Mouse (Mus musculus) liver, embryonic 15.5 days (tissue): ENCODE data around the gene Zfp1. TPM values are rescaled to one million over a fixed set of nuclear protein-coding genes. Genes with fewer than 3 reads are reported as not detected.

Source experiments
- ATAC-seq: fragments of 200-750 bp; cut with Nextera tagmentation; 2 replicates; pipeline ENCODE4 v1.8.0; 2017; ENCODE audit warnings: moderate number of reproducible peaks, mild to moderate bottlenecking, moderate library complexity; ENCODE audit not compliant: insufficient read depth
- H3K27ac ChIP-seq: fragments of 300-500 bp; sonication (generic); replicated peaks from 2 replicates; pipeline ENCODE4 v1.5.1; 2015; ENCODE audit warnings: mild to moderate bottlenecking, inconsistent platforms
- H3K27me3 ChIP-seq: fragments of 300-500 bp; sonication (generic); 2 replicates; pipeline ENCODE4 v1.6.1; 2015; ENCODE audit warnings: mild to moderate bottlenecking, inconsistent platforms
- H3K36me3 ChIP-seq: fragments of 300-500 bp; sonication (generic); replicated peaks from 2 replicates; pipeline ENCODE4 v1.6.1; 2015; ENCODE audit warnings: moderate library complexity, mild to moderate bottlenecking, inconsistent platforms
- H3K4me1 ChIP-seq: fragments of 300-500 bp; sonication (generic); replicated peaks from 2 replicates; pipeline ENCODE4 v1.6.1; 2015; ENCODE audit warnings: inconsistent platforms
- H3K4me2 ChIP-seq: fragments of 300-500 bp; sonication (generic); 2 replicates; pipeline ENCODE4 v1.6.1; 2015; ENCODE audit warnings: moderate library complexity, mild to moderate bottlenecking, inconsistent platforms
- H3K4me3 ChIP-seq: fragments of 300-500 bp; sonication (generic); replicated peaks from 2 replicates; pipeline ENCODE4 v1.5.1; 2015; ENCODE audit warnings: mild to moderate bottlenecking, inconsistent platforms
- H3K9ac ChIP-seq: fragments of 300-500 bp; sonication (generic); 2 replicates; pipeline ENCODE4 v1.6.1; 2015; ENCODE audit warnings: moderate library complexity, mild to moderate bottlenecking, inconsistent platforms
- H3K9me3 ChIP-seq: fragments of 300-500 bp; sonication (generic); replicated peaks from 2 replicates; pipeline ENCODE4 v1.6.1; 2016; ENCODE audit warnings: inconsistent platforms
- WGBS: fragments of 180-500 bp; shearing (Covaris S2); methylation state at CpG from one replicate; pipeline ENCODE4 v1.1.7; 2015; ENCODE audit warnings: mixed read lengths; ENCODE audit not compliant: insufficient replicate concordance; 5-methylcytosine and 5-hydroxymethylcytosine counted together
- polyA plus RNA-seq: library from polyadenylated mRNA; unstranded; fragments of >200 nt; fragmentation: Nextera tagmentation; extraction: Ambion mirVana; gene quantifications from 2 replicates; pipeline ENCODE4 v1.2.1, GENCODE M21; 2015

Gene Zfp1
- polyA plus RNA-seq, 1 experiment from 2014 or later, result 4.9 TPM

DNA sequence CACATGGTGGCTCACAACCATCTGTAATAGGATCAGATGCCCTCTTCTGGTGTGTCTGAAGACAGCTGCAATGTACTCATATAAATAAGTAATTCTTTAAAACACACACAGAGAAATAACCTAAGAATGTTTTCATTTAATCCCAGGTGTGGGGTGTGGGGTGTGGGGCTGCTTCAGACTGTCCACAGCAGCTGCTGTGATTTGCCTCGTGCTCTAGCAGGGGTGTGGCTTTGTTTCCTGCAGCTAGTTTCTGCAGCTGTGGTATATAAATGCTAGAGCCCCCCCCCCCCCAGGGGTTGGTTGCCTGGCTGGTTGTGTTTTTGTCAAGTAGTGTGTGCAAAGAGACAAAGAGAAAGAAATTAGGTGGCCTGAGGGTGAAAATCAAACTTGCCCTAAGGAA, 55.8 kb downstream of the Zfp1 start:
- no peak overlapping the region for H3K9ac ChIP-seq
- H3K36me3 ChIP-seq, result no peaks in the 10 kb centered on the region
- H3K4me3 ChIP-seq, result no peak overlapping the region
- no peak overlapping the region for H3K4me2 ChIP-seq
- WGBS, result 13% methylated on average over 1 of the region's 1 CpGs
- 0 out of 2 replicates have a peak, but pooled peaks cover 6% of the 10 kb centered on the region for H3K4me1 ChIP-seq
- no peaks in the 10 kb centered on the region for H3K9me3 ChIP-seq
- no peaks in the 10 kb centered on the region; the same call in 1 of the 2 replicates for H3K27me3 ChIP-seq
- no peak for ATAC-seq
- no peak overlapping the region for H3K27ac ChIP-seq

DNA sequence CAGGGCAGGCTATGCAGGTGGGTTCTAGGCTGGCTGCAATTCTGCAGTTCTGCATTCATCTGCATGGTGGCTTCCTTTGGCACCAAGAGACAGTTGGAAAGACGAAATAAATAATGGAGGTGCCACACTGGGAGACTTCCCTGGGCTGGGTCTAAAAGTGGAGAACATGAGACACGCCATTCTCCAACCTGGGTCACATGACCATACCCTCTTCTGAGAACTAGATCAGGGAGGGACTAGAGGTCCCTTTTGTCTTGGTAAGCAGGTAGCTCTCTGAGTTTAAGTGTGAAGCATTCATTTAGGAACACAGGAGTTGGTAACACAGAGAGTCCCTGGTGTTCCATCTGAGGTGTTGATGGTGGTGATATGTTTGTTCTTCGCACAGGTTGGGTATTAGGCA, 57.0 kb downstream of the Zfp1 start:
- Histone ChIP-seq H3K9ac (no peak overlapping the region), H3K36me3 (no peaks in the 10 kb centered on the region), H3K27ac (no peak overlapping the region), H3K27me3 (no peaks in the 10 kb centered on the region; the same call in 1 of the 2 replicates), H3K9me3 (no peaks in the 10 kb centered on the region), H3K4me3 (no peak overlapping the region), H3K4me2 (no peak overlapping the region), H3K4me1 (peaks cover 12% of the 10 kb centered on the region)
- 57% methylated on average over 3 of the region's 3 CpGs for WGBS
- ATAC-seq, result no peak

DNA sequence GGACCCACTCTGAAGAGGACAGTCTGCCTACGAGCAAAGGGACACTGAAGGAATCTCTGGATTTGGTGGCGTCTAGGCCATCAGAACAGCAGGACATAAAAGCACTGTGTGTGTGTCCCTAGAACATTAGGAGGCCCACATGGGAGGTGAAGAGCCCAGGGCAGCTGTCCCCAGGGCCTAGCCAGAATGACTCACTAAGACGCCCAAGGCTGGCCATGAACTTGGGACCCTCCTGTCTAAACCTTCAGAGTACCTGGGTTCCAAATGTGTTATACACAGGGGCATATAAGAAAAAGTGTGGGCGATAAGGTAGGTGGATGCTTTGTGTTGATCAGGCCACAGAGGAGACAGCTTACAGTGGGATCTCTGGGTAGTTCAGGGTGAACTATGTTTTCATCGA, 57.5 kb downstream of the Zfp1 start:
- WGBS, result 67% methylated on average over 5 of the region's 5 CpGs
- no peak for ATAC-seq

DNA sequence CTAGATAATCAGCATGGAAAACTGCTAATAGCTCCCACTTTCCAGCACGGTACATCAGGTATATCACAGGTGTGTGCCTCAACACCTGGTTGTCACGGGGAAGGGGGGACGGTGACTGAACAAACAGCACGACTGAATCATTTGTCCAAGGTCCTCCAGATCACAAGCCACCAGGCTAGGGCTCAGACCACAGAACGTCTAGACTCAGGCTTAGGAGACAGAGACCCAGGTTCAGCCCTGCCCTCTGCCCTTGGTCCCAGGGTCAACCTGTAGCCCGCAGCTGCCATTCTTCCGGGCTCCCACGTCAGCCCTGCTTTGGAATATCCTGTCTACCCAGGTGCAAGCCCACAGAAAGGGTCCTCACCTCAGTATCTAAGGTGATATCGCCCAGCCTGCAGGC, 58.2 kb downstream of the Zfp1 start:
- Histone ChIP-seq H3K9ac (no peak overlapping the region), H3K4me1 (peaks cover 19% of the 10 kb centered on the region), H3K27me3 (no peaks in the 10 kb centered on the region; the same call in 1 of the 2 replicates), H3K4me3 (no peak overlapping the region), H3K9me3 (no peaks in the 10 kb centered on the region), H3K27ac (no peak overlapping the region), H3K4me2 (no peak overlapping the region), H3K36me3 (no peaks in the 10 kb centered on the region)
- ATAC-seq, result no peak
- WGBS, result 56% methylated on average over 9 of the region's 9 CpGs

More for the DNA sequence above, 57.5 kb downstream of the Zfp1 start:
- no peak overlapping the region for H3K9ac ChIP-seq
- no peak overlapping the region for H3K4me2 ChIP-seq
- no peaks in the 10 kb centered on the region for H3K9me3 ChIP-seq
- H3K4me1 ChIP-seq, result peaks cover 17% of the 10 kb centered on the region
- no peaks in the 10 kb centered on the region for H3K36me3 ChIP-seq
- H3K27me3 ChIP-seq, result no peaks in the 10 kb centered on the region; the same call in 1 of the 2 replicates
- H3K4me3 ChIP-seq, result no peak overlapping the region
- H3K27ac ChIP-seq, result no peak overlapping the region

DNA sequence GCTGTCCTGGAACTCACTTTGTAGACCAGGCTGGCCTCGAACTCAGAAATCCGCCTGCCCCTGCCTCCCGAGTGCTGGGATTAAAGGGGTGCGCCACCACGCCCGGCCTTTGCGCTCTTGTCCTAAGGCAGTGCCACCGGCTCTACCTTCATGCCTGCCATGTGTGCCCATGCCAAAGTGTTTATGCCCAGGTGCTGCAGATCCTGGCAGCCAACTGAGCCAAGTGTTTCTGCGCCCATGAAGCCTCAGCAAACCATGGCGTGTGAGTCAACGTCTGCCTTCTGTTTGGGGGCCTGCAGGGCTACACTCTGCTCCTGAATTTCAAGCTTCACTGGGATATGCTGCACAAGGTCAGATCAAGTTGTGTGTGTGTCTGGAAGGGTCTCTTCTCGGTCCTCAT, 61.4 kb downstream of the Zfp1 start:
- Histone ChIP-seq H3K36me3 (no peaks in the 10 kb centered on the region), H3K27ac (peak overlapping the region; percentile 54), H3K4me3 (no peak overlapping the region), H3K4me1 (peaks cover 25% of the 10 kb centered on the region), H3K9me3 (no peaks in the 10 kb centered on the region), H3K9ac (no peak overlapping the region), H3K4me2 (no peak overlapping the region), H3K27me3 (no peaks in the 10 kb centered on the region; the same call in 1 of the 2 replicates)
- no peak for ATAC-seq
- 75% methylated on average over 12 of the region's 12 CpGs for WGBS

DNA sequence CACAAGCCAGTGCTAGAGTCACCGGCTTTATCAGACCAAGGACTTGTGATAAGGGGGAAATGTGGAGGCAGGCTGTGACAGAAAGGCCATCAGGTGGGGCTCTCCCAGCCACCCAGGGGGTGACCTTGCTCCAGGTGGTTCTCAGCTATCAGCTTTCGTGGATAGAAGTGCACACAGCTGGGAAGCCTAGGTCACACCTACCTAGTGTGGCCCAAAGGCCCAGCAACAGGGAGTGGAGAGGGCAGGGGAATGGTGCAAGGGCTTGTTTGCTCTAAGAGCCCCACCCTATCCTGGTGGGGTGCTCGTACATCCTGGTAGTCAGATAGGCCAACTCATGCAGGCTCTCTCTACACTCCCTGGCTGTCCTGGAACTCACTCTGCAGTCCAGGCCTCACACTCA, 62.0 kb downstream of the Zfp1 start:
- ATAC-seq, result peak; percentile 68
- Histone ChIP-seq H3K4me3 (no peak overlapping the region), H3K4me1 (peaks cover 25% of the 10 kb centered on the region), H3K27me3 (no peaks in the 10 kb centered on the region; the same call in 1 of the 2 replicates), H3K9me3 (no peaks in the 10 kb centered on the region), H3K36me3 (no peaks in the 10 kb centered on the region), H3K27ac (peak overlapping the region; percentile 54), H3K9ac (no peak overlapping the region), H3K4me2 (no peak overlapping the region)
- 30% methylated on average over 3 of the region's 3 CpGs for WGBS

DNA sequence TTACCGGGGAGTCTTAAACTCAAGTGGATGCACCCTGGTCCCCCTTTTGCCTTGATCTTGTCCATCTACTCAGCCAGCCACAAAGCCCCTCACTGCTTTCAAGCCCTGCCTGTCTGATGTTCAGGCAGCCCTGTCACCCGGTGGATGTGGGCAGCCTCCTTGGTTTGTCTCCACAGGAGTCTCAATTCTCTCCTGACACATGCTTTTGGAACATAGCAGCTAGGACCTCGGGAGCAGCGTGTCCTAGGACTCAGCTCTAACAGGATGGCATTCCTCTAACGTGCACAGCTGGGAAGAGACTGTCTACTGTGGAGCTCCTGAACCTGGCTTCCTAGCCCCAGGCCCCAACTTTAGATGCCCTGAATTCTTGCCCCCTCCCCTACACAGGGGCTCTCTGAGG, 62.5 kb downstream of the Zfp1 start:
- H3K4me1 ChIP-seq, result peaks cover 25% of the 10 kb centered on the region
- no peak overlapping the region for H3K4me3 ChIP-seq
- H3K9me3 ChIP-seq, result no peaks in the 10 kb centered on the region
- 60% methylated on average over 5 of the region's 5 CpGs for WGBS
- no peak for ATAC-seq
- no peaks in the 10 kb centered on the region for H3K36me3 ChIP-seq
- H3K4me2 ChIP-seq, result no peak overlapping the region
- peak overlapping the region; percentile 54 for H3K27ac ChIP-seq
- H3K27me3 ChIP-seq, result no peaks in the 10 kb centered on the region; the same call in 1 of the 2 replicates
- H3K9ac ChIP-seq, result no peak overlapping the region

DNA sequence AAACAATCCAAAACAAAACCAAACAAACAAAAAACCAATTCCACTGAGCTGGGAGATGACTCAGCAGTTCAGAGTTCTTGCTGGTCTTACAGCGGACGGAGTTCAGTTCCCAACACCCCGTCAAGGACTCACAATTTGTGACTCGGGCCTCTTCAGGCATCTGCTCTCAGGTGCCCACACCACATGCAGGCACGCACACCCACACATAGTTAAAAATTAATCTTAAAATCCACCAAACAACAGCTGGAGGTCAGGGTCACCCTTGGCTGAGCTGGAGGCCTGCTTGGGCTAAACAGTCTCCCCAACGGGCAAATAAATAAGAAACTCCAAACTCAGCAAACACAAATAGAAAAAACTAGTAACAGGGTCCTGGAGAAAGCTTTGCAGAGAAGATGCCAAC, 65.1 kb downstream of the Zfp1 start:
- Histone ChIP-seq H3K9me3 (no peaks in the 10 kb centered on the region), H3K4me2 (no peak overlapping the region), H3K9ac (no peak overlapping the region), H3K27me3 (no peaks in the 10 kb centered on the region; the same call in 1 of the 2 replicates), H3K27ac (peak overlapping the region; percentile 76), H3K4me3 (no peak overlapping the region), H3K4me1 (peaks cover 19% of the 10 kb centered on the region), H3K36me3 (0 out of 2 replicates have a peak, but pooled peaks cover 7% of the 10 kb centered on the region)
- WGBS, result 49% methylated on average over 6 of the region's 6 CpGs
- peak; percentile 39 for ATAC-seq

DNA sequence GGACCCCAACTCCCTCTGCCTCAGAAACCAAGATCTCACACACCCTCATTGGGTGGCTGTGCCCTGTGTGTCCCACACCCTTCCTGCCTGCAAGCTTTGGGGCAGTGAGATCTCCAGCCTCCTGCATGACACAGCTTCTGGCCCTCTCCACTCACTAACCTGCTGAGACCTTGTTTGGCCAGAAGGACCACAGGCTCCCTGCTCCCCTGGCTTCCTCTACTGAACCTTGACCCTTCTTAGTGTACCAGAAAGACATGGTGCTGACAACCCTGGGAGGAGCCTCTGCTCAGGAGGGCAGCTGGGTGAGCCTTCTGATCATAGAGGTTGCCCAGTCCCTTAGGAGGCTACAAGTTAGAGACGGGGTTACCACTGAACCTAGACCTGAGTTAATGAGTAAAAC, 66.0 kb downstream of the Zfp1 start:
- ATAC-seq, result peak; percentile 27; the same call in 1 of the 2 replicates
- 39% methylated on average over 1 of the region's 1 CpGs for WGBS
- Histone ChIP-seq H3K27ac (peak overlapping the region; percentile 76), H3K4me3 (no peak overlapping the region), H3K36me3 (0 out of 2 replicates have a peak, but pooled peaks cover 7% of the 10 kb centered on the region), H3K27me3 (no peaks in the 10 kb centered on the region; the same call in 1 of the 2 replicates), H3K4me2 (no peak overlapping the region), H3K4me1 (peaks cover 19% of the 10 kb centered on the region), H3K9ac (no peak overlapping the region), H3K9me3 (no peaks in the 10 kb centered on the region)

DNA sequence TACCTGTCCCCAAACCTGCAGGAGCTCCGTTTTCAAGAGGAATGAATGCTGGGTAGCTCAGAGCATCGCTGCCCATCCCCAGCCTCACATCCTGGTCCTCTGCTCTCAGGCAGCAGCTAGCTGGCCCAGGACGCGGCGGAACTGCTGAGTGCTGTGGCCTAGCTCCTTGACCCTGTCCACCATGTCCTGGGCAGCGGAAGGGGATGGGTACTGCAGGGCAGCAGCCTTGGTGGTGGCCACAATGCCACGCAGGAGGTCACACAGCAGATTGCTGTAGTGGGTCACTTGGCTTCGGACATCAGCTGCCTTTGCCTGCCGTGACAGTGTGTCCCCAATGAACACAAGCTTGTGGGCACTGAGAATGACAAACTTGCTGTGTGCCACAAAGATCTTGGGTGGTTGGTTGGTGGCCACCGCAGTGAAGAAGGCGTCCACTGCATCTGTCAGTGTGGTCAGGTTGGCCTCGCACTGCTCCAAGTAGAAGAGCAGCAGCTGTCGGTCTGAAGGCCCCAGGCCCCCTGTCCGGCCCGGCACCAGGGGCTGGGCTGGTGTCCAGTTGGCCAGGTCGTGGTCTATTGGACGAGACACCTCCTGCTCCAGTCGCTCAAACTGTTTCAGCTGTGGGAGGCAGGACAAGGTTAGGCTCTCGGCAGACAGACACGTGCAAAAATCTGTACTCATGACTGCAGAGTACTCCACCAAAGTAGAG, 67.7 kb downstream of the Zfp1 start:
- WGBS, result 74% methylated on average over 20 of the region's 20 CpGs
- Histone ChIP-seq H3K36me3 (0 out of 2 replicates have a peak, but pooled peaks cover 11% of the 10 kb centered on the region), H3K4me1 (peaks cover 5% of the 10 kb centered on the region; the same call in 1 of the 2 replicates), H3K4me2 (no peak overlapping the region), H3K4me3 (no peak overlapping the region), H3K27ac (no peak overlapping the region), H3K27me3 (no peaks in the 10 kb centered on the region), H3K9me3 (no peaks in the 10 kb centered on the region), H3K9ac (no peak overlapping the region)
- ATAC-seq, result no peak

DNA sequence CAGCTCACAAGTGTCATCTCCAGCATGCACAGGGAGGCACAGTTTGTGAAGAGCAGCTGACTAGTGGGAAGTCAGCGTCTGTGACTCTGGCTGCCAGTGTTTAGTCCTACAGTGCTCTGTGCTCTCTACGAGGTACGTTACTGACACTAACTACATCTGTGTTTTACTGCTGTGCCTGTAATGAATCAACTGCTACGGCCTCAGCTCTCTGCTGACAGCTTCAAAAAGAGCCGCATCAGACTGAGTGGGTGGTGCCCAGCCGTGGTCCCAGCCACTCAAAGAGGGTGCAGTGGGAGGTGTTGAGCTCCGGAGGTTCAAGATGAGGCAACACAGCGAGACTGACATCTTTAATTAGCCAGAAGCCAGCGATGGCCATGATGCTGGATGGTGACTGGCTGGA, 68.9 kb downstream of the Zfp1 start:
- WGBS, result 62% methylated on average over 9 of the region's 9 CpGs
- Histone ChIP-seq H3K9ac (no peak overlapping the region), H3K27me3 (no peaks in the 10 kb centered on the region), H3K36me3 (0 out of 2 replicates have a peak, but pooled peaks cover 11% of the 10 kb centered on the region), H3K9me3 (no peaks in the 10 kb centered on the region), H3K4me1 (peaks cover 15% of the 10 kb centered on the region), H3K4me3 (no peak overlapping the region), H3K27ac (no peak overlapping the region), H3K4me2 (no peak overlapping the region)
- no peak for ATAC-seq
